Mouse (Mus musculus): ENCODE results near the gene Nip7. TPM values are rescaled to one million over a fixed set of nuclear protein-coding genes. Genes with fewer than 3 reads are reported as not detected.

Gene Nip7
- polyA plus RNA-seq, 1 experiment from 2014 or later = 79.8 TPM

DNA sequence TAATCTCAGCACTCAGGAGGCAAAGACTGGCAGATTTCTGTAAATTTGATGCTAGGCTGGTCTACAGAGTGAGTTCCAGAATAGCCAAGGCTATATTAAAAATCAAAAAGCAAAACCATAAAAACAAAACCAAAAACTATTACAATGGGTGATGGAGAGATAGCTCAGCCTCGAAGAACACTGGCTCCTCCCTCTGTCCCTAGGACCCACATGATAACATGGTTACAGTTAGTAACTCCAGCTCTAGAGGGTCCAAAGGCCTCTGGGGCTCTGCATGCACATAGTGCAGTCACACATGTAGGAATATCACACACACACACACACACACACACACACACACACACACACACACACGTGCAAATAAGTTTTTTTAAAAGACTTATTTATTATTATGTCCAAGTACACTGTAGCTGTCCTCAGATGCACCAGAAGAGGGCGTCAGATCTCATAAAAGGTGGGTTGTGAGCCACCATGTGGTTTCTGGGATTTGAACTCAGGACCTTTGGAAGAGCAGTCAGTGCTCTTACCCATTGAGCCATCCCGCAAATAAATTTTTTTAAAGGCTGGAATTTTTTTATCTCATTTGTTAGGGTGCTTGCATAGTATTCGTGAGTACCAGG, 53.2 kb downstream of the Nip7 start:
- H3K4me1 ChIP-seq (ENCODE audit: control insufficient read depth, insufficient read depth, low read length) = no peaks in the 10 kb centered on the region
- no peaks in the 10 kb centered on the region for H3K36me3 ChIP-seq (ENCODE audit: control insufficient read depth, insufficient read depth, low read length)
- no peak overlapping the region for H3K4me3 ChIP-seq (replicated peaks; ENCODE audit: low read length)
- no peak overlapping the region for H3K9ac ChIP-seq (ENCODE audit: low read length)
- no peak for ATAC-seq (ENCODE audit: insufficient read depth, low FRiP score)
- 76% methylated on average over 5 of the region's 5 CpGs for WGBS
- H3K9me3 ChIP-seq (replicated peaks; ENCODE audit: control insufficient read depth, low read length) = no peaks in the 10 kb centered on the region
- H3K27ac ChIP-seq (ENCODE audit: low read length) = no peak overlapping the region
- no peaks in the 10 kb centered on the region for H3K27me3 ChIP-seq (ENCODE audit: control insufficient read depth, insufficient read depth, low read length)
- H3K4me2 ChIP-seq (ENCODE audit: low read depth, low read length) = no peak overlapping the region

Small RNA genes within 50 kb of the gene (microRNA-seq; reads per million reads assigned to microRNA genes)
- 0.50 reads per million for gene Mir7075

Other genes starting within 250 kb of the Nip7 start
- gene Has3, start 186.6 kb upstream of the Nip7 start, polyA plus RNA-seq (2015; fragmentation: Nextera tagmentation; extraction: Ambion mirVana) = 0.81 and 0.96 TPM in 2 replicates
- gene Utp4, start 163.2 kb upstream of the Nip7 start, polyA plus RNA-seq (2015; fragmentation: Nextera tagmentation; extraction: Ambion mirVana) = 58.2 and 59.1 TPM in 2 replicates
- gene Sntb2, start 121.1 kb upstream of the Nip7 start, polyA plus RNA-seq (2015; fragmentation: Nextera tagmentation; extraction: Ambion mirVana) = 8.7 and 11.8 TPM in 2 replicates
- gene Vps4a, start 25.7 kb upstream of the Nip7 start, polyA plus RNA-seq (2015; fragmentation: Nextera tagmentation; extraction: Ambion mirVana) = 60.6 and 62.1 TPM in 2 replicates
- 35.3 and 35.7 TPM in 2 replicates for gene Pdf, start 8.3 kb upstream of the Nip7 start, polyA plus RNA-seq (2015; fragmentation: Nextera tagmentation; extraction: Ambion mirVana)
- gene Cog8, start 188 bp upstream of the Nip7 start, polyA plus RNA-seq (2015; fragmentation: Nextera tagmentation; extraction: Ambion mirVana) = 24.8 and 27.1 TPM in 2 replicates
- gene Tmed6, start 8.8 kb downstream of the Nip7 start, polyA plus RNA-seq (2015; fragmentation: Nextera tagmentation; extraction: Ambion mirVana) = 82.3 and 84.1 TPM in 2 replicates
- 13.1 and 14.0 TPM in 2 replicates for gene Terf2, start 39.7 kb downstream of the Nip7 start, polyA plus RNA-seq (2015; fragmentation: Nextera tagmentation; extraction: Ambion mirVana)
- 104 and 106 TPM in 2 replicates for gene Cyb5b, start 93.8 kb downstream of the Nip7 start, polyA plus RNA-seq (2015; fragmentation: Nextera tagmentation; extraction: Ambion mirVana)
- gene Nfat5, start 236.6 kb downstream of the Nip7 start, polyA plus RNA-seq (2015; fragmentation: Nextera tagmentation; extraction: Ambion mirVana) = 9.0 and 11.7 TPM in 2 replicates

Measured in stomach, embryonic 16.5 days (tissue).